Comparison of ENCODE assay signal across 9 mouse cellular contexts in the genomic region with DNA sequence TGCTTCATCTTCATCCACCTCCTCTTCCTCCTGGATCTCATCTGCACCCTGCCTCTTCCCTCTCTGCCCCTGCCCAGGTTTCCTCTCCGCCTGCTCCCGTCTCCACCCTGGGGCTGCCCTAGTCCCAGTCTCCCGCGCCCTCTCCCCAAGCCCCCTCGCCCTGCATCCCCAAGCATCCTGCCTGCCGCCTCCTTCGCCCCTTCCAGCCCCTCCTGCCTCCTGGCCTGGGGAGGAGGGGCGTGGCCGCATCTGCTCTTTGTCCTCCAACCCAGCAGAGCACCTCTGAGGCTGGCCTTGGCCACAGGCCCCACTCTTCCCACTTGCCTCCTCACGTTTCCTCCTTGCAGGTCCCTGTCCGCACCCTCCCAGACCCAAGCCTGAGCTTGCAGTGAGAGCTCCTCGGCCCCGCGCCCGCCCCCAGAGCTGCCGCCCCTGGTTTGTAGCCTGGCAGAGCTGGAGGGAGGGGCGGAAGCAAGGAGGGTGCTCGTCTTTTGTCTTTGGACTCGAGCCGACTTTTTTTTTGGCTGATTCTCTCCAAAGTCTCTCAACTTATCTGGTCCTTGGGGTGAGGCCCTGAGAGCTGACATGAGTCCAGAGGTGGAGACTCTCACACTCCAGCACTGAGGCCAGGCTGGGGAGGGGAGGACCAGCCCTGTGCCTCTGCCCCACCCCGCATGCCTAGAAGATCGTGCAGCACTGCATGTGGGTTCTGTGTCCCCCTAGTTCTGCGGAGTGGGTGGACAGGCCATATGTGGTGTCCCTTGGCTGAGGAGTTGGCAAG. TPM values are rescaled to one million over a fixed set of nuclear protein-coding genes. Genes with fewer than 3 reads are reported as not detected.
DNase-seq lines count a peak whose midpoint lies in the region; ATAC-seq and TF ChIP-seq lines count a peak whose summit lies in the region.
"Had no signal": no experiment of that assay in that cellular context is flagged by ENCODE, and none has a peak within 500 bp of the region (broad histone marks: within the 10 kb centered on the region; RNA-seq: fewer than 3 reads in every experiment).

No protein-coding gene starts in this region.

- H3K4me1 ChIP-seq in megakaryocyte, embryonic 14.5 days: peaks cover 54% of the 10 kb centered on the region
- peaks cover 10% of the 10 kb centered on the region for H3K4me1 ChIP-seq in cortical plate, adult 2 months (ENCODE audit: control insufficient read depth, insufficient read depth, low read length)
- peaks cover 44% of the 10 kb centered on the region for H3K4me1 ChIP-seq in kidney, embryonic 15.5 days
- no peaks in the 10 kb centered on the region; the same call in 1 of the 2 replicates for H3K4me1 ChIP-seq in lung, postnatal 0 days (ENCODE audit: insufficient read depth, low read depth, low read length)

- no peak for ATAC-seq in megakaryocyte, adult 5-6 weeks (ENCODE audit: poor library complexity, severe bottlenecking)
- ATAC-seq in kidney, embryonic 15.5 days (replicated peaks; ENCODE audit: low FRiP score): peak; percentile 20
- ATAC-seq in lung, postnatal 0 days: peak; percentile 16

- H3K4me2 ChIP-seq in kidney, embryonic 15.5 days: peak overlapping the region; percentile 68
- peak overlapping the region; percentile 54 for H3K4me2 ChIP-seq in lung, postnatal 0 days (replicated peaks; ENCODE audit: low read depth, low read length)

- TF ChIP-seq CTCF in cortical plate, adult 2 months (IDR thresholded peaks at IDR 0.05; ENCODE audit: extremely low read depth, insufficient read depth, low read length): no peak
- no peak for TF ChIP-seq CTCF in lung, postnatal 0 days (IDR thresholded peaks at IDR 0.05)

- no peaks in the 10 kb centered on the region for H3K9me3 ChIP-seq in megakaryocyte, embryonic 14.5 days
- H3K9me3 ChIP-seq in kidney, embryonic 15.5 days (replicated peaks): no peaks in the 10 kb centered on the region
- no peaks in the 10 kb centered on the region for H3K9me3 ChIP-seq in lung, postnatal 0 days (ENCODE audit: low read length)

- peaks cover 94% of the 10 kb centered on the region for H3K27me3 ChIP-seq in megakaryocyte, embryonic 14.5 days (replicated peaks)
- no peaks in the 10 kb centered on the region for H3K27me3 ChIP-seq in kidney, embryonic 15.5 days
- H3K27me3 ChIP-seq in lung, postnatal 0 days (replicated peaks; ENCODE audit: insufficient read depth, low read length): no peaks in the 10 kb centered on the region

- 22% methylated on average over 23 of the region's 23 CpGs for WGBS in kidney, embryonic 15.5 days
- whole genome bisulfite sequencing in lung, postnatal 0 days: 18% methylated on average over 21 of the region's 23 CpGs

- peak overlapping the region; percentile 38 for H3K4me3 ChIP-seq in megakaryocyte, embryonic 14.5 days (replicated peaks)
- no peak overlapping the region for H3K4me3 ChIP-seq in cortical plate, adult 2 months (ENCODE audit: insufficient read depth, low read length)
- H3K4me3 ChIP-seq in kidney, embryonic 15.5 days (replicated peaks): peak overlapping the region; percentile 34
- no peak overlapping the region; the same call in 1 of the 2 replicates for H3K4me3 ChIP-seq in lung, postnatal 0 days (ENCODE audit: low read depth, low read length)

- DNase-seq in heart, adult 11 months: peak; percentile 98
- peak; percentile 40 for DNase-seq in lung, postnatal 0 days (ENCODE audit: low spot score)
- peak; percentile 59 to 70 for DNase-seq in right cerebral cortex, postnatal 10 days (ENCODE audit: low spot score in 2 of 2)
- DNase-seq in thymus, postnatal 25 days: no peak

- TF ChIP-seq EP300 in lung, postnatal 0 days (IDR thresholded peaks at IDR 0.05): no peak

- H3K9ac ChIP-seq in kidney, embryonic 15.5 days: peak overlapping the region; percentile 26; the same call in 1 of the 2 replicates
- no peak overlapping the region for H3K9ac ChIP-seq in lung, postnatal 0 days (replicated peaks; ENCODE audit: low read depth)

- peak overlapping the region; percentile 83 for H3K27ac ChIP-seq in cortical plate, adult 2 months (ENCODE audit: insufficient read depth, low read length)
- peak overlapping the region; percentile 84 for H3K27ac ChIP-seq in kidney, embryonic 15.5 days
- no peak overlapping the region for H3K27ac ChIP-seq in lung, postnatal 0 days (ENCODE audit: low read length)
- H3K27ac ChIP-seq: macrophage had no signal

- TF ChIP-seq POLR2A in cortical plate, adult 2 months (IDR thresholded peaks at IDR 0.05; ENCODE audit: extremely low read depth, insufficient read depth, low read length): no peak

- no peaks in the 10 kb centered on the region for H3K36me3 ChIP-seq in megakaryocyte, embryonic 14.5 days (replicated peaks; ENCODE audit: low read length)
- peaks cover 26% of the 10 kb centered on the region for H3K36me3 ChIP-seq in kidney, embryonic 15.5 days
- peaks cover 3% of the 10 kb centered on the region; the same call in 1 of the 2 replicates for H3K36me3 ChIP-seq in lung, postnatal 0 days (ENCODE audit: insufficient read depth, low read length)

RNA-seq across cellular contexts. Expression of a gene that starts 9.1 kb away (rescaled TPM):
- 9.6 TPM in 1 of 2 replicates, not detected in the other for polyA plus RNA-seq in megakaryocyte, embryonic 14.5 days (2012; ENCODE audit: insufficient read depth, low replicate concordance)
- 8.7 and 9.5 TPM in 2 replicates for total RNA-seq in megakaryocyte, adult 5-6 weeks (2015)
- total RNA-seq in megakaryocyte, adult 5-6 weeks (2017): 5.2 and 9.6 TPM in 2 replicates
- 489 and 526 TPM in 2 replicates for polyA plus RNA-seq in cortical plate, adult 2 months (2012; rRNA removed)
- 40.0 and 45.8 TPM in 2 replicates for polyA plus RNA-seq in kidney, embryonic 15.5 days (2015; fragmentation: Nextera tagmentation; extraction: Ambion mirVana)
- polyA plus RNA-seq in lung, postnatal 0 days (2015; fragmentation: Nextera tagmentation; extraction: Ambion mirVana): 23.4 and 27.4 TPM in 2 replicates

RNA-seq across cellular contexts. Expression of a gene that starts 31.0 kb away (rescaled TPM):
- not detected in 2 replicates for polyA plus RNA-seq in megakaryocyte, embryonic 14.5 days (2012; ENCODE audit: insufficient read depth, low replicate concordance)
- total RNA-seq in megakaryocyte, adult 5-6 weeks (2015): not detected in 2 replicates
- not detected in 2 replicates for total RNA-seq in megakaryocyte, adult 5-6 weeks (2017)
- 0.04 and 0.11 TPM in 2 replicates for polyA plus RNA-seq in cortical plate, adult 2 months (2012; rRNA removed)
- polyA plus RNA-seq in kidney, embryonic 15.5 days (2015; fragmentation: Nextera tagmentation; extraction: Ambion mirVana): 0.31 and 1.0 TPM in 2 replicates
- polyA plus RNA-seq in lung, postnatal 0 days (2015; fragmentation: Nextera tagmentation; extraction: Ambion mirVana): 0.20 and 0.23 TPM in 2 replicates
- polyA plus RNA-seq: macrophage had no signal

RNA-seq across cellular contexts. Expression of a gene that starts 31.2 kb away (rescaled TPM):
- polyA plus RNA-seq in megakaryocyte, embryonic 14.5 days (2012; ENCODE audit: insufficient read depth, low replicate concordance): 68.5 and 128 TPM in 2 replicates
- total RNA-seq in megakaryocyte, adult 5-6 weeks (2015): 3.8 and 5.9 TPM in 2 replicates
- total RNA-seq in megakaryocyte, adult 5-6 weeks (2017): 12.9 and 24.2 TPM in 2 replicates
- polyA plus RNA-seq in cortical plate, adult 2 months (2012; rRNA removed): 66.7 and 72.9 TPM in 2 replicates
- 3.3 and 4.1 TPM in 2 replicates for polyA plus RNA-seq in kidney, embryonic 15.5 days (2015; fragmentation: Nextera tagmentation; extraction: Ambion mirVana)
- polyA plus RNA-seq in lung, postnatal 0 days (2015; fragmentation: Nextera tagmentation; extraction: Ambion mirVana): 4.1 TPM in 2 replicates

RNA-seq across cellular contexts. Expression of a gene that starts 31.7 kb away (rescaled TPM):
- 1.6 and 6.3 TPM in 2 replicates for polyA plus RNA-seq in megakaryocyte, embryonic 14.5 days (2012; ENCODE audit: insufficient read depth, low replicate concordance)
- 9.8 and 10.4 TPM in 2 replicates for total RNA-seq in megakaryocyte, adult 5-6 weeks (2015)
- 3.3 and 8.8 TPM in 2 replicates for total RNA-seq in megakaryocyte, adult 5-6 weeks (2017)
- polyA plus RNA-seq in cortical plate, adult 2 months (2012; rRNA removed): 65.7 and 67.6 TPM in 2 replicates
- 44.3 and 52.1 TPM in 2 replicates for polyA plus RNA-seq in kidney, embryonic 15.5 days (2015; fragmentation: Nextera tagmentation; extraction: Ambion mirVana)
- polyA plus RNA-seq in lung, postnatal 0 days (2015; fragmentation: Nextera tagmentation; extraction: Ambion mirVana): 160 and 171 TPM in 2 replicates

RNA-seq across cellular contexts. Expression of a gene that starts 41.7 kb away (rescaled TPM):
- polyA plus RNA-seq in megakaryocyte, embryonic 14.5 days (2012; ENCODE audit: insufficient read depth, low replicate concordance): not detected in 2 replicates
- not detected in 2 replicates for total RNA-seq in megakaryocyte, adult 5-6 weeks (2015)
- not detected in 2 replicates for total RNA-seq in megakaryocyte, adult 5-6 weeks (2017)
- not detected in 2 replicates for polyA plus RNA-seq in cortical plate, adult 2 months (2012; rRNA removed)
- polyA plus RNA-seq in kidney, embryonic 15.5 days (2015; fragmentation: Nextera tagmentation; extraction: Ambion mirVana): not detected in 2 replicates
- not detected in 2 replicates for polyA plus RNA-seq in lung, postnatal 0 days (2015; fragmentation: Nextera tagmentation; extraction: Ambion mirVana)
- polyA plus RNA-seq: macrophage had no signal

Comparison
In these comparisons a context has a peak if more than half of its experiments do, and no peak if none do; other contexts are left out.
1. H3K4me3 ChIP-seq: peak in megakaryocyte, embryonic 14.5 days (single experiment) and kidney, embryonic 15.5 days (single experiment); none in cortical plate, adult 2 months (single experiment) and lung, postnatal 0 days (single experiment).
2. RNA of a gene that starts 9.1 kb away (polyA plus RNA-seq): 489 to 526 TPM in cortical plate, adult 2 months; 40.0 to 45.8 TPM in kidney, embryonic 15.5 days, 23.4 to 27.4 TPM in lung, postnatal 0 days and 9.6 TPM in megakaryocyte, embryonic 14.5 days; every median in the first group is over 10 times any median in the second.
3. RNA of a gene that starts 31.2 kb away (polyA plus RNA-seq): 66.7 to 72.9 TPM in cortical plate, adult 2 months and 68.5 to 128 TPM in megakaryocyte, embryonic 14.5 days; 4.1 TPM in lung, postnatal 0 days and 3.3 to 4.1 TPM in kidney, embryonic 15.5 days; every median in the first group is over 10 times any median in the second.